Mouse (Mus musculus) adrenal gland, postnatal 36 days (tissue): ENCODE results near the gene Bdnf. TPM values are rescaled to one million over a fixed set of nuclear protein-coding genes. Genes with fewer than 3 reads are reported as not detected.

ENCODE experiments used
- DNase-seq, 2 experiments: peaks; one replicate each; pipeline ENCODE4 v3.0.0; 2021; ENCODE audit warnings: mixed read lengths in 1 of 2
- long read RNA-seq, 2 experiments: library from polyadenylated mRNA; stranded (forward); transcript quantifications; one replicate each; pipeline ENCODE4 v2.0.0; 2021; ENCODE audit warnings: borderline sequencing depth in 2 of 2
- total RNA-seq, 2 experiments: library from RNA; stranded (reverse); gene quantifications; 2 replicates each; pipeline ENCODE4 v1.2.3; 2021

Bdnf gene
- under 1 TPM; 0.07 to 0.16 TPM for total RNA-seq
- long read RNA-seq, experiment 1 = 0 reads
- long read RNA-seq, experiment 2 = 0 reads

- DNase-seq = no peak
These were observed at the start of gene Bdnf for GRCm38 (mm10) chr2:109674532-109674931. Bdnf (plus strand) TSS chr2:109674700.

GRCm38 (mm10) chr2:109626864-109627263, 47.6 kb upstream of the Bdnf start:
- DNase-seq = peak in 1 of 2 experiments; percentile 12

GRCm38 (mm10) chr2:109673509-109674455, 718 bp upstream of the Bdnf start:
- DNase-seq = no peak

GRCm38 (mm10) chr2:109675051-109675450, 551 bp downstream of the Bdnf start:
- no peak for DNase-seq

- DNase-seq = peak; percentile 76
These were observed 1.6 kb downstream of the Bdnf start for GRCm38 (mm10) chr2:109675973-109676617.

GRCm38 (mm10) chr2:109676618-109676974, 2.1 kb downstream of the Bdnf start:
- DNase-seq = no peak

GRCm38 (mm10) chr2:109677221-109678089, 3.0 kb downstream of the Bdnf start:
- DNase-seq = no peak

- peak; percentile 23 to 39 for DNase-seq
These were observed 3.5 kb downstream of the Bdnf start for GRCm38 (mm10) chr2:109678090-109678409.

GRCm38 (mm10) chr2:109678454-109678853, 4.0 kb downstream of the Bdnf start:
- no peak for DNase-seq

GRCm38 (mm10) chr2:109679446-109679845, 4.9 kb downstream of the Bdnf start:
- no peak for DNase-seq

GRCm38 (mm10) chr2:109681071-109681470, 6.6 kb downstream of the Bdnf start:
- no peak for DNase-seq

- DNase-seq = no peak
These were observed 14.2 kb downstream of the Bdnf start for GRCm38 (mm10) chr2:109688661-109689060.

GRCm38 (mm10) chr2:109692266-109693177, 18.0 kb downstream of the Bdnf start:
- no peak for DNase-seq

GRCm38 (mm10) chr2:109693178-109694115, 18.9 kb downstream of the Bdnf start:
- peak; percentile 31 to 62 for DNase-seq

- no peak for DNase-seq
These were observed 19.8 kb downstream of the Bdnf start for GRCm38 (mm10) chr2:109694116-109694837.

GRCm38 (mm10) chr2:109694838-109695225, 20.3 kb downstream of the Bdnf start:
- DNase-seq = peak; percentile 74 to 76

GRCm38 (mm10) chr2:109697151-109697550, 22.7 kb downstream of the Bdnf start:
- DNase-seq = no peak

GRCm38 (mm10) chr2:109700291-109700690, 25.8 kb downstream of the Bdnf start:
- no peak for DNase-seq

GRCm38 (mm10) chr2:109703588-109703987, 29.1 kb downstream of the Bdnf start:
- DNase-seq = no peak
